Mouse (Mus musculus) stomach, adult 2 months (tissue): ENCODE data around the gene Hspb1. TPM values are rescaled to one million over a fixed set of nuclear protein-coding genes. Genes with fewer than 3 reads are reported as not detected.

Source experiments
- polyA plus RNA-seq: library from polyadenylated mRNA; depleted of rRNA; stranded (reverse); fragments of >200 nt; gene quantifications from 2 replicates; pipeline ENCODE4 v1.2.3, GENCODE M21; 2012; rRNA removed

The Hspb1 gene
- polyA plus RNA-seq = 879 and 2,002 TPM in 2 replicates

GRCm38 (mm10) chr5:135887675-135888102 is at the start of gene Hspb1:
Hspb1 (plus strand) TSS chr5:135887919.

DNA sequence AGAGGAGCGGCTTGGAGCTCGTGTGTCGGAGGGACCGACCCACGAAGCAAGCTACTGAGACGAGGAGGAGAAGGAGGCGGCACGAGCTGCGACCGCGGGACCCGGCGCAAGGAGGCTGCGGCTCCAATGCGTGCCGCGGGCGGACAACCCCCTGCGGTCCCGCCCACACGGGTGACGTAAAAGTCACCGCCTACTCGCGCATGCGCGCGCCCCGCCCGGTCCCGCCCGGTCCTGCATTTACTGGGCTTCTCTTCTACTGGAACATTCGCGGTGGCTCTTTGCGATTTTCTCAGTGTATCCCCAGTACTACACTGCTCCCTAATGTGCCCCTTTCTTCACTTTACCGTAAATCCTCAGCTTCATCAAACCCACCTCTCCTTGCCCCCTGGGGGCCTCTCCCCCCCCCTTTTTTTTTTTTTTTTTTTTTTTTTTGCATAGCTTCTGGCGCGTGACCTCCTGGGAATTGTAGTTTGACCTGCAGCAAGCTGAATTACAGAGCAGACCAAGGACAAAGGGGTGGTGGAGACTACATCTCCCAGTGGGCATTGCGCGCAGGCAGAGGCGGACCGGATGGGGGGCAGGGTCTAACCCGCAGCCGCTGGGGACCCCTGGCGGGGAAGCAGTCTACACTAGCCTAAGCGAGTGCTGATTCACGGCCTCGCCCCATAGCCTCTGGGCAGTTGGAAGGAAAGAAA is 46.9 kb downstream of the Hspb1 start, which contains the start of gene Ywhag:
TSS of gene Ywhag (minus strand) at position 136 of the 695 bp plus-strand sequence.

Other genes with a start within 250 kb of the Hspb1 start
- gene Por, start 217.9 kb upstream of the Hspb1 start, polyA plus RNA-seq = 85.8 and 117 TPM in 2 replicates
- gene Tmem120a, start 143.5 kb upstream of the Hspb1 start, polyA plus RNA-seq = 22.2 and 27.3 TPM in 2 replicates
- 0.04 TPM in 1 of 2 replicates, not detected in the other for gene Styxl1, start 109.5 kb upstream of the Hspb1 start, polyA plus RNA-seq
- 416 and 600 TPM in 2 replicates for gene Mdh2, start 109.4 kb upstream of the Hspb1 start, polyA plus RNA-seq
- 0.34 and 0.60 TPM in 2 replicates for gene Srrm3, start 81.0 kb upstream of the Hspb1 start, polyA plus RNA-seq
- gene Ywhag, start 46.7 kb downstream of the Hspb1 start, polyA plus RNA-seq = 34.2 and 36.6 TPM in 2 replicates
- gene Ssc4d, start 86.6 kb downstream of the Hspb1 start, polyA plus RNA-seq = 3.3 and 4.2 TPM in 2 replicates
- gene Zp3, start 92.2 kb downstream of the Hspb1 start, polyA plus RNA-seq = not detected in 2 replicates
- 10.3 and 14.2 TPM in 2 replicates for gene Dtx2, start 106.9 kb downstream of the Hspb1 start, polyA plus RNA-seq
- gene Upk3b, start 150.6 kb downstream of the Hspb1 start, polyA plus RNA-seq = 3.1 and 5.7 TPM in 2 replicates
- gene Upk3bl, start 166.6 kb downstream of the Hspb1 start, polyA plus RNA-seq = 0.33 and 1.4 TPM in 2 replicates
- 12.7 and 14.4 TPM in 2 replicates for gene Rasa4, start 196.0 kb downstream of the Hspb1 start, polyA plus RNA-seq
- 20.7 and 23.2 TPM in 2 replicates for gene Polr2j, start 228.7 kb downstream of the Hspb1 start, polyA plus RNA-seq
- gene Lrwd1, start 248.2 kb downstream of the Hspb1 start, polyA plus RNA-seq = 10.4 and 13.1 TPM in 2 replicates
- gene Alkbh4, start 248.2 kb downstream of the Hspb1 start, polyA plus RNA-seq = 8.6 and 11.6 TPM in 2 replicates